Mouse (Mus musculus): ENCODE data around the gene Olfr13.
"Not testable (repeated sequence)": the region's sequence is repeated elsewhere in the genome, so short reads cannot be mapped to it uniquely, and the experiment has no call there.

Olfr13 gene

GRCm38 (mm10) chr6:43171840-43172239 lies at the start of gene Olfr13:
Olfr13 (plus strand) TSS chr6:43172140.
- no peak for DNase-seq (ENCODE audit: low spot score)

GRCm38 (mm10) chr6:43146267-43146666 lies 25.7 kb upstream of the Olfr13 start, which contains the start of gene Olfr237-ps1:
Olfr237-ps1 (plus strand) TSS chr6:43146567.
- not testable (repeated sequence) for DNase-seq (ENCODE audit: low spot score)

GRCm38 (mm10) chr6:43159502-43159901 lies 12.4 kb upstream of the Olfr13 start:
- no peak for DNase-seq (ENCODE audit: low spot score)

- no peak for DNase-seq (ENCODE audit: low spot score)
Observed at GRCm38 (mm10) chr6:43162982-43163381, 9.0 kb upstream of the Olfr13 start, which contains the start of gene Olfr437. Olfr437 (plus strand) TSS chr6:43163282.

GRCm38 (mm10) chr6:43167246-43167645 lies 4.7 kb upstream of the Olfr13 start:
- no peak for DNase-seq (ENCODE audit: low spot score)

- no peak for DNase-seq (ENCODE audit: low spot score)
Observed at GRCm38 (mm10) chr6:43178129-43178528, 6.2 kb downstream of the Olfr13 start.

- DNase-seq (ENCODE audit: low spot score), result no peak
Observed at GRCm38 (mm10) chr6:43178584-43179501, 6.9 kb downstream of the Olfr13 start.

GRCm38 (mm10) chr6:43190986-43191385 lies 19.0 kb downstream of the Olfr13 start:
- no peak for DNase-seq (ENCODE audit: low spot score)

- DNase-seq (ENCODE audit: low spot score), result no peak
Observed at GRCm38 (mm10) chr6:43196781-43197180, 24.8 kb downstream of the Olfr13 start, which contains the start of gene Olfr435. Olfr435 (plus strand) TSS chr6:43197146.

GRCm38 (mm10) chr6:43198094-43198493 lies 26.2 kb downstream of the Olfr13 start:
- no peak for DNase-seq (ENCODE audit: low spot score)

- DNase-seq (ENCODE audit: low spot score), result no peak
Observed at GRCm38 (mm10) chr6:43202786-43203185, 30.8 kb downstream of the Olfr13 start.

GRCm38 (mm10) chr6:43205355-43205754 lies 33.4 kb downstream of the Olfr13 start:
- DNase-seq (ENCODE audit: low spot score), result no peak

- DNase-seq (ENCODE audit: low spot score), result not testable (repeated sequence)
Observed at GRCm38 (mm10) chr6:43212873-43213272, 40.9 kb downstream of the Olfr13 start, which contains the start of gene Olfr434. Olfr434 (plus strand) TSS chr6:43213021.

Data from MN1 (cell line).